Comparison of ENCODE assay signal across 15 mouse cellular contexts in the genomic region with DNA sequence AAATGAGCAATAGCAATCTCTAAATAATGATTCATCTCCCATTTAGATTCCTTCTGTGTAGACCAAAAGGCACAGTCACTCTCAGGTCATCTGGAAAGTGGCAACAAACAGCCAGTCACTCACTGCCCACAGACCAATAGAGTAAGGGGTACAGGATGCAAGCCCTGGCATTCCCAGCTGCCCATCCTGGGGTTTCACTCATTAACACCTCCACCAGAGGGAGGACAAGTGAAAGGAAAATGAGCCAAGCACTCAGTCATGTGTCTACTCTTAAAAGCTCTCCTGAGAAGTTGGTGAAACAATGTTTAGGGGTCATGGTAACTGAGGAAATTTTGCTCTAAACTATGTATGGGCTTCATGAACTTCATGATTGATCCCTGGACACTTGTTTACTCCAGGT. TPM values are rescaled to one million over a fixed set of nuclear protein-coding genes. Genes with fewer than 3 reads are reported as not detected.
DNase-seq lines count a peak whose midpoint lies in the region; ATAC-seq and TF ChIP-seq lines count a peak whose summit lies in the region.
"Had no signal": no experiment of that assay in that cellular context is flagged by ENCODE, and none has a peak within 500 bp of the region (broad histone marks: within the 10 kb centered on the region; RNA-seq: fewer than 3 reads in every experiment).

No protein-coding gene starts in this region.

- H3K4me2 ChIP-seq in heart, embryonic 11.5 days = no peak overlapping the region
- H3K4me2 ChIP-seq in liver, postnatal 0 days (ENCODE audit: low read depth, low read length) = no peak overlapping the region
- H3K4me2 ChIP-seq: hindbrain, embryonic 13.5 days; lung, embryonic 15.5 days; midbrain, embryonic 15.5 days had no signal

- DNase-seq in heart, adult 18-20 months = peak; percentile 49 to 52
- DNase-seq in liver, postnatal 0 days = no peak
- no peak for DNase-seq in liver
- DNase-seq in heart, embryonic 10.5 days (ENCODE audit: low spot score) = peak; percentile 73
- peak; percentile 43 for DNase-seq in heart, postnatal 4 days
- DNase-seq in urinary bladder, postnatal 10 days (ENCODE audit: low spot score) = no peak
- no peak for DNase-seq in spleen, adult 12 weeks (ENCODE audit: low spot score)
- DNase-seq: cerebellum, adult 11 months; cerebellum, postnatal 25 days; kidney, adult 11 months; thymus, postnatal 25 days had no signal

- no peaks in the 10 kb centered on the region for H3K9me3 ChIP-seq in heart, embryonic 11.5 days (replicated peaks; ENCODE audit: control insufficient read depth, low read length)
- H3K9me3 ChIP-seq in liver, postnatal 0 days (ENCODE audit: low read length) = no peaks in the 10 kb centered on the region
- no peaks in the 10 kb centered on the region for H3K9me3 ChIP-seq in heart, embryonic 10.5 days
- H3K9me3 ChIP-seq: hindbrain, embryonic 13.5 days; lung, embryonic 15.5 days; midbrain, embryonic 15.5 days had no signal

- no peak for TF ChIP-seq EP300 in liver, postnatal 0 days (IDR thresholded peaks at IDR 0.05; ENCODE audit: low read depth)

- peak; percentile 28 for TF ChIP-seq CTCF in liver, postnatal 0 days (IDR thresholded peaks at IDR 0.05; ENCODE audit: low read depth)

- no peak for ATAC-seq in heart, embryonic 11.5 days (replicated peaks; ENCODE audit: insufficient number of reproducible peaks, low FRiP score, low TSS enrichment)
- ATAC-seq in liver, postnatal 0 days = no peak
- ATAC-seq: midbrain, embryonic 15.5 days had no signal

- no peak overlapping the region for H3K9ac ChIP-seq in heart, embryonic 11.5 days (ENCODE audit: low read depth, low read length)
- H3K9ac ChIP-seq in liver, postnatal 0 days (replicated peaks) = no peak overlapping the region
- H3K9ac ChIP-seq: hindbrain, embryonic 13.5 days; lung, embryonic 15.5 days; midbrain, embryonic 15.5 days had no signal

- H3K36me3 ChIP-seq in heart, embryonic 11.5 days (ENCODE audit: control insufficient read depth, insufficient read depth, low read length) = no peaks in the 10 kb centered on the region
- no peaks in the 10 kb centered on the region for H3K36me3 ChIP-seq in liver, postnatal 0 days (replicated peaks; ENCODE audit: insufficient read depth, low read length)
- no peaks in the 10 kb centered on the region for H3K36me3 ChIP-seq in heart, embryonic 10.5 days
- H3K36me3 ChIP-seq: hindbrain, embryonic 13.5 days; lung, embryonic 15.5 days; midbrain, embryonic 15.5 days had no signal

- no peaks in the 10 kb centered on the region for H3K27me3 ChIP-seq in heart, embryonic 11.5 days (ENCODE audit: control insufficient read depth, insufficient read depth, low read length)
- no peaks in the 10 kb centered on the region for H3K27me3 ChIP-seq in liver, postnatal 0 days (ENCODE audit: insufficient read depth, low read length)
- H3K27me3 ChIP-seq in heart, embryonic 10.5 days (ENCODE audit: insufficient read depth, poor library complexity, severe bottlenecking) = no peaks in the 10 kb centered on the region
- H3K27me3 ChIP-seq: hindbrain, embryonic 13.5 days; lung, embryonic 15.5 days; midbrain, embryonic 15.5 days had no signal

- H3K4me1 ChIP-seq in heart, embryonic 11.5 days (ENCODE audit: control insufficient read depth, insufficient read depth, low read length) = 0 out of 2 replicates have a peak, but pooled peaks cover 4% of the 10 kb centered on the region
- H3K4me1 ChIP-seq in liver, postnatal 0 days (ENCODE audit: insufficient read depth) = peaks cover 8% of the 10 kb centered on the region
- peaks cover 10% of the 10 kb centered on the region; the same call in 1 of the 2 replicates for H3K4me1 ChIP-seq in heart, embryonic 10.5 days

- H3K27ac ChIP-seq in heart, embryonic 11.5 days (ENCODE audit: low read depth, low read length) = no peak overlapping the region
- no peak overlapping the region for H3K27ac ChIP-seq in liver, postnatal 0 days (ENCODE audit: low read depth)
- no peak overlapping the region for H3K27ac ChIP-seq in heart, embryonic 10.5 days
- H3K27ac ChIP-seq: hindbrain, embryonic 13.5 days; lung, embryonic 15.5 days; midbrain, embryonic 15.5 days had no signal

- H3K4me3 ChIP-seq in heart, embryonic 11.5 days (ENCODE audit: low read depth, low read length) = no peak overlapping the region
- no peak overlapping the region for H3K4me3 ChIP-seq in liver, postnatal 0 days (ENCODE audit: low read depth, low read length)
- no peak overlapping the region for H3K4me3 ChIP-seq in heart, embryonic 10.5 days
- H3K4me3 ChIP-seq: hindbrain, embryonic 13.5 days; lung, embryonic 15.5 days; midbrain, embryonic 15.5 days had no signal

RNA-seq across cellular contexts. Expression of a gene that starts 2.9 kb away (rescaled TPM):
- 10 to 100 TPM; 61.8 to 72.0 TPM for total RNA-seq in heart, adult 18-20 months (2021)
- 19.3 and 20.4 TPM in 2 replicates for polyA plus RNA-seq in heart, embryonic 11.5 days (2014; fragmentation: Nextera tagmentation; extraction: Ambion mirVana)
- 4.5 and 5.5 TPM in 2 replicates for polyA plus RNA-seq in liver, postnatal 0 days (2015; fragmentation: Nextera tagmentation; extraction: Ambion mirVana)
- 15.2 and 18.7 TPM in 2 replicates for polyA plus RNA-seq in heart, embryonic 10.5 days (2016; fragmentation: Nextera tagmentation; extraction: Ambion mirVana)
- total RNA-seq in heart, postnatal 4 days (2021) = 100 to 1,000 TPM; 138 to 140 TPM

Comparison
In these comparisons a context has a peak if more than half of its experiments do, and no peak if none do; other contexts are left out.
1. DNase-seq: peak in heart, adult 18-20 months (2 of 2), heart, embryonic 10.5 days (single experiment) and heart, postnatal 4 days (single experiment); none in liver, postnatal 0 days (single experiment), liver (single experiment), urinary bladder, postnatal 10 days (single experiment) and spleen, adult 12 weeks (single experiment).